Mouse (Mus musculus): ENCODE results near the gene Pitpnb. TPM values are rescaled to one million over a fixed set of nuclear protein-coding genes. Genes with fewer than 3 reads are reported as not detected.

Pitpnb gene
- polyA plus RNA-seq, 1 experiment from 2014 or later, result 97.0 TPM

- 94% methylated on average over 12 of the region's 12 CpGs for WGBS
- H3K4me2 ChIP-seq, result no peak overlapping the region
- ATAC-seq (ENCODE audit: low read depth), result no peak
Observed at GRCm38 (mm10) chr5:111356811-111357617, 26.5 kb downstream of the Pitpnb start.

DNA sequence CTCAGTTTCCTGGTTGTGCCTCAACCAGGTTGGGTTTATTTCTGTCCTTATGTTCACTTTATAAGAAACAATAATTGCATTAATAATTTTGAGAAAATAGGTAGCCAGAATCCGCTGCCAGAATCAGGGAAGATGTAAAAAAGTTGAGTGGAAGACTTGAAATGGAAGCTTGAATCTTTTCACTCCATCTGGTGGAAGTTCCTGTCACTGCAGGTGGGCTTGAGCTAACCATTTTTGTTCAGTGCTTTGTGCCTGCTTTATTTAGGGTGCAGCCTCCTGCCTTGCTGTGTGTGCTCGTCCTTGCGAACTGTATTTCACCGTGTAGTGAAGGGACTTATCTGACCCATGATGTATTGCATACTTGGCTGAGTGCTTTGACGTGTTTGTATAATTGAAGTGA, 30.0 kb downstream of the Pitpnb start:
- no peaks in the 10 kb centered on the region for H3K9me3 ChIP-seq
- no peak overlapping the region for H3K27ac ChIP-seq (replicated peaks)
- H3K4me3 ChIP-seq, result no peak overlapping the region
- WGBS, result 86% methylated on average over 5 of the region's 5 CpGs
- no peak overlapping the region for H3K4me2 ChIP-seq
- peaks cover 71% of the 10 kb centered on the region for H3K36me3 ChIP-seq
- ATAC-seq (ENCODE audit: low read depth), result no peak
- no peaks in the 10 kb centered on the region for H3K27me3 ChIP-seq
- H3K4me1 ChIP-seq (replicated peaks), result peaks cover 13% of the 10 kb centered on the region; the same call in 1 of the 2 replicates
- no peak overlapping the region for H3K9ac ChIP-seq

More at GRCm38 (mm10) chr5:111356811-111357617, 26.5 kb downstream of the Pitpnb start:
- Histone ChIP-seq H3K4me1 (replicated peaks) (peaks cover 13% of the 10 kb centered on the region; the same call in 1 of the 2 replicates), H3K27ac (replicated peaks) (no peak overlapping the region), H3K9ac (no peak overlapping the region), H3K4me3 (no peak overlapping the region), H3K27me3 (no peaks in the 10 kb centered on the region), H3K9me3 (no peaks in the 10 kb centered on the region), H3K36me3 (peaks cover 64% of the 10 kb centered on the region)

DNA sequence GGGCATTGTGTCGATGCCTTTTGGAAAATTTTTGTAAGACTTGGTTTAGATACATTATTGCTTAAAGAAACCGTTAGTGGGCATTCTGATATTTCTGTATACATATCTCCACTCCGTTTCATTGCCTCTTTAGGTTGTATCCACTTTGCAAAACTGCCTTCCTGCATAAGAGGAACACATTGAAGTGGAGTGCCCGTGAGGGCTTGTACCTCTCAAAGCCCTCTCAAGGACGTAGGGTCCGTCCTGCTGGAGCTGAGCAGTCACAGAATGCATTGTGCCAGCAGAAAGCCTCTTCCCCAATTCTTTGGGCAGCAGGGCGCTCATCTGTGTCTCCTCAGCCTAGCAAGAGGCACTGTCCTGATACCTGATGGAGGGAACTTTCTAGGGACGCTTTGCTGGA, 30.5 kb downstream of the Pitpnb start:
- WGBS, result 90% methylated on average over 8 of the region's 8 CpGs
- peaks cover 18% of the 10 kb centered on the region for H3K4me1 ChIP-seq (replicated peaks)
- H3K9ac ChIP-seq, result no peak overlapping the region
- no peaks in the 10 kb centered on the region for H3K9me3 ChIP-seq
- no peak overlapping the region for H3K4me3 ChIP-seq
- peaks cover 66% of the 10 kb centered on the region for H3K36me3 ChIP-seq
- no peak for ATAC-seq (ENCODE audit: low read depth)
- H3K4me2 ChIP-seq, result no peak overlapping the region
- no peaks in the 10 kb centered on the region for H3K27me3 ChIP-seq
- H3K27ac ChIP-seq (replicated peaks), result no peak overlapping the region

DNA sequence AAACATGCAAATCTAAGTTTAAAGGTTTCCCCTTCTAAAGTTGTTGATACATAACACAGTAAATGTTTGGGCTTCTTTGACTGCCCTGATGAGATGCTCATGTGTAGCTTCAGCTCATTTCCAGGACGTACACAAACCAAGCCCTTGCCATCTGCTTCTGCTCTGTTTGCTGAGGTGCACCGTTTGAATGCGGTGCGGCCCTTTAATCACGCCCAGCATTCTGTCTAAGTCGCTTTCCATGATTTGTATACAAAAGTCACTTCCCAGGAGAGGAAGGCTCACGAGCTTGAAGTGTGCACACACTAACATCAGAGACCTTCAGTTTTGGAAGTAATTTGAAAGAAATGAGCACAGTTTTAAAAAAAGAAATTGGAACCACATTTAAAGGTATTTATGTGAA, 31.3 kb downstream of the Pitpnb start:
- Histone ChIP-seq H3K4me1 (replicated peaks) (peaks cover 26% of the 10 kb centered on the region), H3K27me3 (no peaks in the 10 kb centered on the region), H3K4me2 (no peak overlapping the region), H3K27ac (replicated peaks) (no peak overlapping the region), H3K4me3 (no peak overlapping the region), H3K9me3 (no peaks in the 10 kb centered on the region), H3K9ac (no peak overlapping the region), H3K36me3 (peaks cover 58% of the 10 kb centered on the region)
- 63% methylated on average over 7 of the region's 7 CpGs for WGBS
- no peak for ATAC-seq (ENCODE audit: low read depth)

DNA sequence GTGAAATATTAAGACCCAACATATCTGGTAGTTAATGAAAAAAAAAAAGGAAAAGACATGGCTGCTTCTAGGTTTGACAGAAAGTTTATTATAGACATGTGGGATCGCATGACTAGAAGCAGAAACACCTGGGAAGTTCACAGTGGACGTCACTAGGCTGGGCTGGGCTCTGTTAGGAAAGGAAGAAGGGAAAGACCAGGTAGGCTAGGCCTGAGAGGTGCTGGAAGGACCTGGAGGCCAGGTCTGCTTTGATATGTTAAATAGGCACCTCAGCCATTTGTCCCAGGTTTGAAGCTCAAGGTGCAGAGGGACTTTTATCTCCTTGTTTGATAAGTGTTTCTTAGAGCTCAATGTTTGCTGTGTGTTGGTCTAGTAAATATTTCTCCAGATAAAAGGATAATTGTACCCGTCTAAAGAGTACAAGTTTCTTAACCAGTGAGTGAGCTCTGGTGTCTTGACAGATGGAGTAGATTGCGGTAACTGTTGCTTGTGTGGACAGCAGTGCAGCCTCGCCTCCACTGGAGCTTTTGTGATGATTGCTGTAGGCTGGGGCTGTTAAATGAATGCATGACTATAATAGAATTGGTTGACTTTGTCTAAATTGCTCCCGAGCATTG, 33.0 kb downstream of the Pitpnb start:
- Histone ChIP-seq H3K4me1 (replicated peaks) (peaks cover 30% of the 10 kb centered on the region), H3K27me3 (no peaks in the 10 kb centered on the region), H3K4me3 (no peak overlapping the region), H3K9me3 (no peaks in the 10 kb centered on the region), H3K9ac (no peak overlapping the region), H3K4me2 (no peak overlapping the region), H3K36me3 (peaks cover 41% of the 10 kb centered on the region), H3K27ac (replicated peaks) (no peak overlapping the region)
- WGBS, result 60% methylated on average over 6 of the region's 6 CpGs
- ATAC-seq (ENCODE audit: low read depth), result no peak

GRCm38 (mm10) chr5:111364533-111364932, 34.0 kb downstream of the Pitpnb start:
- H3K4me1 ChIP-seq (replicated peaks), result peaks cover 39% of the 10 kb centered on the region
- no peak overlapping the region for H3K4me2 ChIP-seq
- H3K4me3 ChIP-seq, result no peak overlapping the region
- no peak overlapping the region for H3K9ac ChIP-seq
- no peak for ATAC-seq (ENCODE audit: low read depth)
- H3K9me3 ChIP-seq, result no peaks in the 10 kb centered on the region
- no peaks in the 10 kb centered on the region for H3K27me3 ChIP-seq
- 41% methylated on average over 3 of the region's 3 CpGs for WGBS
- H3K27ac ChIP-seq (replicated peaks), result no peak overlapping the region
- H3K36me3 ChIP-seq, result peaks cover 35% of the 10 kb centered on the region

GRCm38 (mm10) chr5:111366140-111366539, 35.6 kb downstream of the Pitpnb start:
- Histone ChIP-seq H3K4me3 (no peak overlapping the region), H3K9me3 (no peaks in the 10 kb centered on the region), H3K9ac (no peak overlapping the region), H3K27me3 (no peaks in the 10 kb centered on the region), H3K36me3 (peaks cover 28% of the 10 kb centered on the region), H3K4me1 (replicated peaks) (peaks cover 39% of the 10 kb centered on the region), H3K4me2 (no peak overlapping the region), H3K27ac (replicated peaks) (peak overlapping the region; percentile 29; the same call in 1 of the 2 replicates)
- ATAC-seq (ENCODE audit: low read depth), result no peak
- WGBS, result 62% methylated on average over 5 of the region's 5 CpGs

GRCm38 (mm10) chr5:111367937-111368517, 37.5 kb downstream of the Pitpnb start:
- Histone ChIP-seq H3K9me3 (no peaks in the 10 kb centered on the region), H3K4me1 (replicated peaks) (peaks cover 39% of the 10 kb centered on the region), H3K27me3 (no peaks in the 10 kb centered on the region), H3K4me2 (peak overlapping the region; percentile 11; the same call in 1 of the 2 replicates), H3K36me3 (peaks cover 31% of the 10 kb centered on the region), H3K4me3 (no peak overlapping the region), H3K9ac (no peak overlapping the region), H3K27ac (replicated peaks) (peak overlapping the region; percentile 84)
- 44% methylated on average over 11 of the region's 11 CpGs for WGBS
- ATAC-seq (ENCODE audit: low read depth), result no peak

DNA sequence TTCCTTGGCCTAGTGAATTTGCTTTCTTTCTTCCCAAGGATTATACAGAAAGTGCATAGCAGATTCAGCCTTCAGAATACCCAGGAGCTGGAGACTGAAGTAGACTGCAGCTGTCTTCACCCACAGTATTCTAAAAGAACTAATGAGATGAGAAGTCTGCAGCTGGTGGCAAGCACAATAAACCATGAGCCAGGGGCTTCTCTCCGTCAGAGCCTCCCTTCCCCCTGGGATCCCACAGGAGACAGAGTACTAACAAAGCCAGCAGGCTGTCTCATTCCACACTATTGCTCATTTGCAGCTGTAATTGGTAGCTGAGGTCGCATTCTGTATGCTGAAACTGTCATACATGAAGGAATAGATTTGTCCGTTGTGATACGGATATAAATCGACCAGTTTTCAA, 38.0 kb downstream of the Pitpnb start:
- ATAC-seq (ENCODE audit: low read depth), result peak; percentile 80
- Histone ChIP-seq H3K36me3 (peaks cover 36% of the 10 kb centered on the region), H3K4me2 (no peak overlapping the region), H3K9me3 (no peaks in the 10 kb centered on the region), H3K9ac (no peak overlapping the region), H3K4me1 (replicated peaks) (peaks cover 39% of the 10 kb centered on the region), H3K27ac (replicated peaks) (peak overlapping the region; percentile 84), H3K27me3 (no peaks in the 10 kb centered on the region), H3K4me3 (no peak overlapping the region)
- WGBS, result 37% methylated on average over 5 of the region's 5 CpGs

DNA sequence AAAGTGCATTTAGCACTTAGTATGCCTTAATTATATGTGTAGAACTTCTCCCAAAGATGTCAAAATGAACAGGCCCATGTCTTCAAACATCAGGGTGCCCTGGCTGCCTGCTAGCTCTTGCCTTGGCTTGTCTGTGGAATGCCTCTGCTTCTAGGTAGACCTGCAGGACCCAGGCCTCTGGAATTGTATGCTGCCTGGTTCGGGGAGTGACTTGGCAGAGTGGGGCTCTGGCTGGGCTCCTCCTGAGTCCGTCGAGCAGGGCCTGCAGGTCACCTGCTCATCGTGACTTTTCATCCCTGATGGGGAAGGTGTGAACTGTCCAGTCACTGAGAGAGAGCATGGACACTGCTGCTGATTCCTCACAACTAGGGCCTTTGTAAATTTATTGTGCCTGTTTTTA, 45.1 kb downstream of the Pitpnb start:
- no peaks in the 10 kb centered on the region for H3K27me3 ChIP-seq
- H3K4me3 ChIP-seq, result no peak overlapping the region
- no peak overlapping the region for H3K9ac ChIP-seq
- no peaks in the 10 kb centered on the region for H3K9me3 ChIP-seq
- ATAC-seq (ENCODE audit: low read depth), result no peak
- 86% methylated on average over 4 of the region's 4 CpGs for WGBS
- no peak overlapping the region for H3K4me2 ChIP-seq
- H3K36me3 ChIP-seq, result peaks cover 88% of the 10 kb centered on the region
- H3K27ac ChIP-seq (replicated peaks), result no peak overlapping the region
- no peaks in the 10 kb centered on the region for H3K4me1 ChIP-seq (replicated peaks)

DNA sequence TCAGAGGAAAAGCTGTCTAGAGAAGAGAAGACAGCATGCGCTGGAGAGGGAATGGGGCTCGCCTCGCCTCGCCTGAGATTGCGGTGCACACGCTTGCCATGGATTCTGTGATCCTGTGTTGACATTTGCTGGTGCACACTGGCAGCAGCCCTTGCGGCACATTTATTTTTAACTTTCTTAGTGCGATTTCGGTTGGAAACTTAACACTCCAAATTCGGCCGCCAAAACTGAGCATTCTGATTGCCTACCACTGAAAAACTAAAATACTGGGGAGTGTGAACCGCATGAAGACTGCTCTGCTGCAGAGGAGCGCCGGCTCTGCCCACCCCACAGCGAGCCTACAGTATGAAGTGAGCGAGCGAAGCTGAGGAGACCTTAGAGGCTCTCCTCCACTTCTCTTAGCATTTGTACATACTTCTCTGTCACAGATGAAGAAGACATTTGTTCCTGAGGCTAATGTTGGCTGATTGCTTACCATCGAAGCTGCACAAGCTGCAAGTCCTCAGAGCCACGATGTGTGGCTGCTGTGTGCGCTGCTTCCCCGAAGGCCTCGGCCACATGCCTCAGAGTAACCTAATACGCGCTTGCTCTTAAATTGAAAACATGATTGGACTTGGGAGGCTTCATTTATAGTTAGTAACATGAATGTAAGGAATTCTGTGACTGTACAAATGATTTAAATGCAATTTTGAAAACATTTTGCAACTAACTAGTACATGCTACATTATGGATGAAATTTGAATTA, 45.9 kb downstream of the Pitpnb start:
- H3K36me3 ChIP-seq, result peaks cover 88% of the 10 kb centered on the region
- ATAC-seq (ENCODE audit: low read depth), result no peak
- H3K4me1 ChIP-seq (replicated peaks), result no peaks in the 10 kb centered on the region
- no peak overlapping the region for H3K4me3 ChIP-seq
- no peak overlapping the region for H3K4me2 ChIP-seq
- 95% methylated on average over 24 of the region's 24 CpGs for WGBS
- no peak overlapping the region for H3K9ac ChIP-seq
- H3K27me3 ChIP-seq, result no peaks in the 10 kb centered on the region
- no peak overlapping the region for H3K27ac ChIP-seq (replicated peaks)
- H3K9me3 ChIP-seq, result no peaks in the 10 kb centered on the region
